Comparison of ENCODE assay signal across 8 mouse cellular contexts in the genomic region with DNA sequence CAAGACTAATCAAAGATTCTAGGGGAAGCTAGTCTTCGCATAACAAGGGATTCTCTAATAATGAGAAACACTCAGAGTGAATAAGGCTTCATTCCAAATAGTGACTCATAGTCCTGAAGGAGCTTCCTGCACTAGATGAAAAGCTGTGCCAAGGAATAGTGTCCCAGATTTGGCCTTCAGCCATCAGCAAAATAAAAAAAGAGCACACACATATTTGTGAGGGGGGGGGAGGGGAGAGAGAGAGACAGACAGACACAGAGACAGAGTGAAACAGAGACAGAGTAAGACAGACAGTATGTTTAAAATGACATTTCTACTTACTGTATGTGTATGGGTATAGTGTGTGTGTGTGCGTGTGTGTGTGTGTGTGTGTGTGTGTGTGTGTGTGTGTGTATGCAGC.
A peak's percentile ranks its signal among the peaks of the same experiment; 100 is the strongest.
DNase-seq lines count a peak whose midpoint lies in the region; ATAC-seq and TF ChIP-seq lines count a peak whose summit lies in the region.

No protein-coding gene starts in this region.

- H3K27ac ChIP-seq in gastrocnemius, adult 2 months: peak overlapping the region; percentile 38
- no peak overlapping the region for H3K27ac ChIP-seq in midbrain, postnatal 0 days (ENCODE audit: low read depth, low read length)
- no peak overlapping the region for H3K27ac ChIP-seq in midbrain, embryonic 11.5 days (ENCODE audit: low read depth, low read length)
- 0 out of 2 replicates have a peak overlapping the region, but pooled peaks have one; percentile 22 for H3K27ac ChIP-seq in neural tube, embryonic 14.5 days (ENCODE audit: low read depth, low read length)

- no peak overlapping the region for H3K9ac ChIP-seq in midbrain, postnatal 0 days (replicated peaks; ENCODE audit: low read length, poor library complexity, severe bottlenecking)
- no peak overlapping the region for H3K9ac ChIP-seq in midbrain, embryonic 11.5 days (ENCODE audit: low read length)
- H3K9ac ChIP-seq in neural tube, embryonic 14.5 days (replicated peaks; ENCODE audit: low read depth, low read length): no peak overlapping the region

- H3K4me3 ChIP-seq in gastrocnemius, adult 2 months: no peak overlapping the region
- H3K4me3 ChIP-seq in midbrain, postnatal 0 days (ENCODE audit: low read depth, low read length): no peak overlapping the region
- H3K4me3 ChIP-seq in midbrain, embryonic 11.5 days (ENCODE audit: low read depth, low read length): no peak overlapping the region
- H3K4me3 ChIP-seq in neural tube, embryonic 14.5 days (ENCODE audit: low read depth, low read length): no peak overlapping the region

- no peaks in the 10 kb centered on the region for H3K9me3 ChIP-seq in midbrain, postnatal 0 days (ENCODE audit: low read length)
- no peaks in the 10 kb centered on the region for H3K9me3 ChIP-seq in midbrain, embryonic 11.5 days (ENCODE audit: control insufficient read depth, low read length)
- no peaks in the 10 kb centered on the region for H3K9me3 ChIP-seq in neural tube, embryonic 14.5 days (ENCODE audit: control insufficient read depth, low read length)

- no peaks in the 10 kb centered on the region for H3K36me3 ChIP-seq in midbrain, postnatal 0 days (ENCODE audit: insufficient read depth, low read length)
- no peaks in the 10 kb centered on the region; the same call in 1 of the 2 replicates for H3K36me3 ChIP-seq in midbrain, embryonic 11.5 days (ENCODE audit: control insufficient read depth, insufficient read depth, low read length)
- H3K36me3 ChIP-seq in neural tube, embryonic 14.5 days (ENCODE audit: control insufficient read depth, insufficient read depth, low read length): no peaks in the 10 kb centered on the region

- no peak overlapping the region for H3K4me2 ChIP-seq in midbrain, postnatal 0 days (ENCODE audit: low read depth, low read length, poor library complexity, severe bottlenecking)
- H3K4me2 ChIP-seq in midbrain, embryonic 11.5 days: no peak overlapping the region
- H3K4me2 ChIP-seq in neural tube, embryonic 14.5 days (ENCODE audit: low read depth, low read length): no peak overlapping the region

- no peaks in the 10 kb centered on the region for H3K4me1 ChIP-seq in midbrain, postnatal 0 days (ENCODE audit: insufficient read depth, low read length)
- H3K4me1 ChIP-seq in midbrain, embryonic 11.5 days (ENCODE audit: control insufficient read depth, insufficient read depth, low read length): peaks cover 12% of the 10 kb centered on the region; the same call in 1 of the 2 replicates
- H3K4me1 ChIP-seq in neural tube, embryonic 14.5 days (ENCODE audit: control insufficient read depth, insufficient read depth, low read length): peaks cover 10% of the 10 kb centered on the region

- DNase-seq in gastrocnemius, adult 2 months: no peak
- DNase-seq in gastrocnemius, postnatal 14 days: no peak
- DNase-seq in midbrain, postnatal 0 days (ENCODE audit: low spot score): peak; percentile 50
- DNase-seq in midbrain, embryonic 11.5 days (ENCODE audit: low spot score, missing footprints): no peak
- DNase-seq in fibroblast of lung, adult 2 months (ENCODE audit: low read depth): peak; percentile 26
- DNase-seq in B cell, adult 2 months: no peak
- DNase-seq in liver: no peak

- ATAC-seq in midbrain, postnatal 0 days (ENCODE audit: low FRiP score): no peak
- no peak for ATAC-seq in midbrain, embryonic 11.5 days (ENCODE audit: low FRiP score)
- ATAC-seq in neural tube, embryonic 14.5 days (ENCODE audit: low read depth): no peak

- no peaks in the 10 kb centered on the region for H3K27me3 ChIP-seq in midbrain, postnatal 0 days (ENCODE audit: insufficient read depth, low read length)
- H3K27me3 ChIP-seq in midbrain, embryonic 11.5 days (ENCODE audit: control insufficient read depth, insufficient read depth, low read length): no peaks in the 10 kb centered on the region
- H3K27me3 ChIP-seq in neural tube, embryonic 14.5 days (ENCODE audit: control insufficient read depth, insufficient read depth, low read length): no peaks in the 10 kb centered on the region

- no peak for TF ChIP-seq CTCF in gastrocnemius, adult 2 months (IDR thresholded peaks at IDR 0.05)
- TF ChIP-seq CTCF in midbrain, postnatal 0 days (IDR thresholded peaks at IDR 0.05): no peak

- intact Hi-C loops in gastrocnemius, adult 2 months (cut with DNase I): no loop called here
- intact Hi-C loops in gastrocnemius, postnatal 14 days (cut with DNase I; ENCODE audit: low total_unique reads): no loop called here

- WGBS in midbrain, postnatal 0 days: 60% methylated on average over 2 of the region's 2 CpGs
- WGBS in midbrain, embryonic 11.5 days: 70% methylated on average over 2 of the region's 2 CpGs
- WGBS in neural tube, embryonic 14.5 days: 57% methylated on average over 2 of the region's 2 CpGs

Comparison
In these comparisons a context has a peak if more than half of its experiments do, and no peak if none do; other contexts are left out.
1. DNase-seq: peak in midbrain, postnatal 0 days (single experiment) and fibroblast of lung, adult 2 months (single experiment); none in gastrocnemius, adult 2 months (single experiment), gastrocnemius, postnatal 14 days (single experiment), midbrain, embryonic 11.5 days (single experiment), B cell, adult 2 months (0 of 2) and liver (single experiment).
2. H3K27ac ChIP-seq: peak in gastrocnemius, adult 2 months (single experiment) and neural tube, embryonic 14.5 days (single experiment); none in midbrain, postnatal 0 days (single experiment) and midbrain, embryonic 11.5 days (single experiment).